Mouse (Mus musculus) forebrain, embryonic 14.5 days (tissue): ENCODE data around the gene Enpp6. TPM values are rescaled to one million over a fixed set of nuclear protein-coding genes. Genes with fewer than 3 reads are reported as not detected.

Source experiments
- ATAC-seq: fragments of 200-750 bp; cut with Nextera tagmentation; 2 replicates; pipeline ENCODE4 v1.8.0; 2017; ENCODE audit warnings: mild to moderate bottlenecking, moderate library complexity
- DNase-seq: peaks from one replicate; pipeline ENCODE4 v3.0.0-alpha.2; 2015; ENCODE audit warnings: low spot score
- H3K27ac ChIP-seq: fragments of 300-500 bp; sonication (generic); 2 replicates; pipeline ENCODE4 v1.5.1; 2014; ENCODE audit warnings: low read depth, mild to moderate bottlenecking, control low read depth, low read length, moderate library complexity
- H3K27me3 ChIP-seq: fragments of 300-500 bp; sonication (generic); replicated peaks from 2 replicates; pipeline ENCODE4 v1.6.1; 2014; ENCODE audit warnings: low read length, control low read depth, mixed read lengths; ENCODE audit not compliant: control insufficient read depth, insufficient read depth
- H3K36me3 ChIP-seq: fragments of 300-500 bp; sonication (generic); 2 replicates; pipeline ENCODE4 v1.6.1; 2014; ENCODE audit warnings: low read length, control low read depth; ENCODE audit not compliant: control insufficient read depth, insufficient read depth
- H3K4me1 ChIP-seq: fragments of 300-500 bp; sonication (generic); 2 replicates; pipeline ENCODE4 v1.6.1; 2014; ENCODE audit warnings: antibody characterized with exemption, low read length, control low read depth; ENCODE audit not compliant: control insufficient read depth, insufficient read depth
- H3K4me2 ChIP-seq: fragments of 300-500 bp; sonication (generic); 2 replicates; pipeline ENCODE4 v1.6.1; 2014; ENCODE audit warnings: mild to moderate bottlenecking, control low read depth, low read length
- H3K4me3 ChIP-seq: fragments of 300-500 bp; sonication (generic); 2 replicates; pipeline ENCODE4 v1.5.1; 2014; ENCODE audit warnings: low read depth, low read length, control low read depth
- H3K9ac ChIP-seq: fragments of 300-500 bp; sonication (generic); 2 replicates; pipeline ENCODE4 v1.6.1; 2014; ENCODE audit warnings: mild to moderate bottlenecking, low read length, control low read depth, moderate library complexity
- H3K9me3 ChIP-seq: fragments of 300-500 bp; sonication (generic); replicated peaks from 2 replicates; pipeline ENCODE4 v1.6.1; 2016; ENCODE audit warnings: low read length, control low read depth, mixed read lengths; ENCODE audit not compliant: control insufficient read depth
- WGBS: fragments of 180-500 bp; shearing (Covaris S2); extraction: QIAGEN DNeasy Blood & Tissue Kit; methylation state at CpG from one replicate; pipeline ENCODE4 v1.1.7; 2014; 5-methylcytosine and 5-hydroxymethylcytosine counted together
- polyA plus RNA-seq: library from polyadenylated mRNA; unstranded; fragments of >200 nt; fragmentation: Nextera tagmentation; extraction: Ambion mirVana; gene quantifications from 2 replicates; pipeline ENCODE4 v1.2.1, GENCODE M21; 2014

Gene Enpp6
- polyA plus RNA-seq, 1 experiment from 2014 or later = not detected

DNA sequence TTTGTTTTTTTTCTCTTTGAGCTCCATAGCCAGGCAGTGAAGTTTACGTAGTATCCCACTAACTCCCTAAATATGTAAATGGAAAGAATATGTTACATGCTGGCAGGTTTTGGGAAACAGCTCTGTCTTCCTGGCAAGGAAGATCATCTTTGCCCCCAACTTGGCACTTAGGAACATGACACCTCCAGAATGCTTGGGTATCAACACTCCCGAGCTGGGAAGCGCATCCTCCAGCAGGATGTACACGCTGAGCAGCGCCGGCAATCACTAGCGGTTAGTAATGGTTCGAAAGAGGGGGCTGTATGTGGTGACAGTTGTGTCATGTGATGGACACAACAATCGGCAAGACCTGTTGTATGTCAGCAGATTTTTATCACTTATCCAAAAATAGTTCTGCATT is 80.4 kb downstream of the Enpp6 start:
- Histone ChIP-seq H3K9me3 (no peaks in the 10 kb centered on the region), H3K4me3 (no peak overlapping the region), H3K27me3 (no peaks in the 10 kb centered on the region), H3K36me3 (no peaks in the 10 kb centered on the region), H3K9ac (no peak overlapping the region), H3K4me2 (no peak overlapping the region), H3K27ac (no peak overlapping the region), H3K4me1 (no peaks in the 10 kb centered on the region)
- ATAC-seq (no peak), DNase-seq (peak; percentile 42)
- WGBS = 90% methylated on average over 9 of the region's 9 CpGs

DNA sequence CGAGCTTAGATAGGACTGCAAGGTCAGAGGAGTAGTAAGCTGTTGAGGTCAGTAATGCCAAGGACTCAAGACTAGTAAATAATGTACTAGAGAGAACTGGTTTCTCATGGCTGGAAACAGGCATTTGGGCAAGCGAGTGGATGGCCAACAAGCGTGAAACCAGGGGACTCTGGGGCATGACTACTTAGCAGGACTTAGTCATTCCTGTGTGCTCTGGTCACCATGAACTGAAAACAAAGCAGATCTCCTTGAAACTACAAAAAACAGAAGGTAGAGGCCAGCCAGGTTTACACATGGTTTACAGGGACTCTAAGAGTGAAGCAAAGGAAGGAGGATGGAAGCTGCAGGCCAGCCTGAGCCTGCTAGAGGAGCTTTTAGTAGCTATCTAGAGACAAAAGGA is 82.9 kb downstream of the Enpp6 start:
- 85% methylated on average over 3 of the region's 3 CpGs for WGBS
- no peak for ATAC-seq
- no peaks in the 10 kb centered on the region for H3K4me1 ChIP-seq

DNA sequence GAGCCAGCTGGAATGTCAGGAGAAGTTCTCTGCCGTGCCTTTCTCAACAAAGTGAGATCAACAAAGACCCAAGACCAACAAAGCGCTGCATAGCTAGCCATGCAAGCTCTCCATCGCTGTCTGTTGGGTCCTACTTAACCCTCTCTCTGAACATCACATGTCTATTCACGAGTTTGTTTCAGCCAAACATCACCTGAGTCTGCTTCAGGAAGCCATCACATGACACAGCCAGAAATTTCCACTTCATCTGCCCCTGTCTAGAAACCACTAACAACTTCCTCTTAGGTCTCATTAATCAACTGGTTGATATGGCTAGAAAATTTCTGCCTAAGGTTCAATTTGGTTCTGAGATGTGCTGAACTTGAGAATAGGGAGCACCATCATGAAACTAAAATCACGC is 85.3 kb downstream of the Enpp6 start:
- DNase-seq (no peak), ATAC-seq (no peak)
- H3K36me3 ChIP-seq = no peaks in the 10 kb centered on the region
- no peak overlapping the region for H3K4me2 ChIP-seq
- H3K9me3 ChIP-seq = no peaks in the 10 kb centered on the region
- WGBS = 93% methylated on average over 5 of the region's 5 CpGs
- no peak overlapping the region for H3K9ac ChIP-seq
- no peaks in the 10 kb centered on the region for H3K27me3 ChIP-seq
- H3K4me3 ChIP-seq = no peak overlapping the region
- H3K4me1 ChIP-seq = no peaks in the 10 kb centered on the region
- H3K27ac ChIP-seq = no peak overlapping the region

More for the DNA sequence above, 82.9 kb downstream of the Enpp6 start:
- no peaks in the 10 kb centered on the region for H3K36me3 ChIP-seq
- H3K4me2 ChIP-seq = no peak overlapping the region
- H3K9ac ChIP-seq = no peak overlapping the region
- H3K4me3 ChIP-seq = no peak overlapping the region
- no peaks in the 10 kb centered on the region for H3K9me3 ChIP-seq
- H3K27me3 ChIP-seq = no peaks in the 10 kb centered on the region
- no peak overlapping the region for H3K27ac ChIP-seq
- no peak for DNase-seq

DNA sequence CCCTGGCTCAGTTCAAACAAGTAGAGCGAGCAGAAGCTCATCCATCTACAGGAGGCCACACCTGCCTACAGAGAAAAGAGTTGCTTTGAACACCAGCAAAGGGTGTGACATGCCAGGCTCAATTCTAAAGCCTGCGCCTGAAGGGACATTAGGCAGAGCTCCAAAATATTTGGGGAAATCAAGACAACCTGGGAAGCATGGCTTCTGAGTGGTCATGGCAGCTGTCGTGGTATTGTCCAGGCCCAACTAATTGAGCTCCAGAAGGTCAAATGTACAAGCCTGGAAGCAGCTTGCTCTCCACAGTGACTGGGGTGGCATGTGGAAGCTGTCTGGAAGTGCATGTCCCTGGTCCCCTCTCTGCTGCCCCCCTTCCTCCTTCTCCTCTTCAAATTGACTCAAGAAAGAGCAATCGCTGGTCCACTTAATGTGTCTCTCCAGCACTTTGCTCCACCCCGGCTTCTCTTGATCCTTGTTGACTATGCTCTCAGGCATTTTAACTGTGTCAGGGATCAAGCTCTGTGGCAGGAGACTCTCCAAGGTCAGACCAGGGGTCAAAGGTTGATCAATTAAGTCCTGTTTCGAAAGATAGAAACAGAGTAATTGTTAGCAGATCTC is 89.4 kb downstream of the Enpp6 start:
- Histone ChIP-seq H3K4me2 (no peak overlapping the region), H3K9me3 (no peaks in the 10 kb centered on the region), H3K27ac (no peak overlapping the region), H3K4me1 (no peaks in the 10 kb centered on the region), H3K4me3 (no peak overlapping the region), H3K27me3 (no peaks in the 10 kb centered on the region), H3K9ac (no peak overlapping the region), H3K36me3 (no peaks in the 10 kb centered on the region)
- 88% methylated on average over 6 of the region's 6 CpGs for WGBS
- DNase-seq (no peak), ATAC-seq (no peak)

DNA sequence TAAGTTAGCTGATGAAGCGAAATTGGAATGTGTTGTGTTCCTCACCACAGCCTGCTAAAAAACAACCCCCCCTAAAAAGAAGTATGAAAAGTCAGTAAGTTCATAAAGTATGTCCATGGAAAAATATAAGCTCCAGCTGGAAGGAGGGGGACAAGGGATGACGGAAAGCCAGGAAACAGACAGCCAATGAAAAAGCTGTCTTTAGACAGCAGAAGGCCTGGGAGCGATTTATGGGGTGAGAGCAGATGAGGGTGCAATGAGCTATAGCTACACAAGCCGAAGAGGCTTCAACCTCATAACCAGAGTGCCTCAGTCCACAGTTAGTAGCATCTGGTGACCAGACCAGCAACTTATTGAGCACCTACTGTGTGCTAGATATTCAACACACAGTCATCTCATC is 93.3 kb downstream of the Enpp6 start:
- 93% methylated on average over 4 of the region's 4 CpGs for WGBS
- Histone ChIP-seq H3K4me2 (no peak overlapping the region), H3K27me3 (no peaks in the 10 kb centered on the region), H3K4me1 (no peaks in the 10 kb centered on the region), H3K4me3 (no peak overlapping the region), H3K9ac (no peak overlapping the region), H3K9me3 (no peaks in the 10 kb centered on the region), H3K27ac (no peak overlapping the region), H3K36me3 (no peaks in the 10 kb centered on the region)
- ATAC-seq (no peak), DNase-seq (no peak)

DNA sequence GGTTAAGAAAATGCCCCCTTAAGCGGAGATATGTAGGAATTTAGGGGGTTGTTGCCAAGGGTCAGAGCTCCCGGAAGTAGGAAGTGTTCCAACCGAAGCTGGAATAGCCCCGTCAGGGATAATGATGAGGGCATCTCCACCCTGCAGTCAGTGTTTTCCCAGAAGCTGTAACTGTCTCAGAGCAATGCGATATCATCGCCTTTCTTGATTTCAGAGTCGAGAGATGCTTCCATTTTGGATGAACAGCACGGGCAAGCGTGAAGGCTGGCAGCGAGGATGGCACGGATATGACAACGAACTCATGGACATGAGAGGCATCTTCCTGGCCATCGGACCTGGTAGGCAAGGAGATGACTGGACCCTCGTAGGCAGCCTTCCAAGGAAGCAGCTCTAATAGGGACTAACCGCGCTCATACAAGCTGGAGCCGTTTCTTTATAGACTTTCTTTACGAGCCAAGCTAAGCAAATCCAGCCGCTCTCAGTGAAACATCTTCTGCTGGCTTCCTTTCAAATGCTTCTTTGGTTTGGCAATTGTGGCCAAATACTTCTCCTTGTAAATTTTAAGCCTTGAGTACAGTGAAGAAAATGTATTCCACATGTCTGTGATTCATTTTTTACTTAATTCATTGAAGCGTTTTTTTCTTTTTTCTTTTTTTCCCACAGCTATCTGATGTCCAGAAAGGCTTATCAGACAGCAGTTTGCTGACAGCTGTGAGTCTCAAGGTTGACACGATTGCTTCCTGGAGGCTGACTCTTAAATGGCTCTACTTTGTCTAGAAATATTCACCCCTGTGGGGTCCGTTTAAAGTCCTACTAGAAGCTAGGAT is 95.7 kb downstream of the Enpp6 start:
- WGBS = 87% methylated on average over 22 of the region's 22 CpGs
- Histone ChIP-seq H3K4me1 (no peaks in the 10 kb centered on the region), H3K27me3 (no peaks in the 10 kb centered on the region), H3K4me2 (no peak overlapping the region), H3K4me3 (no peak overlapping the region), H3K27ac (no peak overlapping the region), H3K36me3 (no peaks in the 10 kb centered on the region), H3K9me3 (no peaks in the 10 kb centered on the region), H3K9ac (no peak overlapping the region)
- no peak for ATAC-seq
- DNase-seq = peak; percentile 22

DNA sequence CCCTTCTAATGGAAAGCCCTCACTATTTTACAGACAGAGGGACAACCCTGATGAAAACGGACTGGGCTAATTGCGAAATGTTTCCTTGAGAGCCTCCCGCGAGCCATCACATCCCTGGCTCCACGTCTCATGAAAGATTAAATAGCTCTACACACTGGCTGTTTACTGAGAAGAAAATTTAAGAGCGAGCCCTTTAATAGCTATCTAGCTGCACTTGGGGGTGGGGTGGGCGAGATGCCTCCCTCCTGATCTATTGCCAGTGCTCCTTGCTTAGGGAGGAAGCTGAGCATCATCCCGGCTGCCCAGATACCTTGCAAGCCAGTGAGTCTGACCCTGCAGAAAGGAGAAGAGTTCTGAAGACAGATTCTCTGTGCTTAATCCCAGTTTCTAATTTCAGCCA is 103.3 kb downstream of the Enpp6 start:
- DNase-seq = no peak
- Histone ChIP-seq H3K9me3 (no peaks in the 10 kb centered on the region), H3K27ac (no peak overlapping the region), H3K9ac (no peak overlapping the region), H3K36me3 (no peaks in the 10 kb centered on the region), H3K27me3 (no peaks in the 10 kb centered on the region), H3K4me3 (no peak overlapping the region), H3K4me1 (no peaks in the 10 kb centered on the region), H3K4me2 (no peak overlapping the region)
- no peak for ATAC-seq
- WGBS = 70% methylated on average over 8 of the region's 8 CpGs

DNA sequence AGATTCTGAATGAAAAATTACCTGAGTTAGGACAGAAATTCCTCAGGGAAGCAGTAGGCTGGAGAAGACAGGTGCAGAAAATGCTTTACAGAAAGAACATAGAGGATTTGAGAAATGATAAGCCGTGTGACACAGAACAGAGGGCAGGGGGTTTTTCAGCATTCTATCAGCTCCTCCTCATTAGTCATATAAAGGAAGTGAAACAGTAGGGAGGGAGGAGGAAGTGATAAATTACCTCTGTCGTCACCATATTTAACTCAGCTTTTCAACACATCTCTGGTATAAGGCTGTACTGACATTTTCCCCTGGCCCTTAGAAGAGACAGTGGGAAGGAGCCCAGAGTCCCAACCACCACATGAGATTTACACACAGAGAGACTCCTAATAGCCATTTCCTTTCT is 118.9 kb downstream of the Enpp6 start:
- no peak overlapping the region for H3K4me2 ChIP-seq
- H3K27ac ChIP-seq = no peak overlapping the region
- ATAC-seq (no peak), DNase-seq (no peak)
- WGBS = 79% methylated on average over 2 of the region's 2 CpGs
- no peak overlapping the region for H3K9ac ChIP-seq
- H3K9me3 ChIP-seq = no peaks in the 10 kb centered on the region
- H3K27me3 ChIP-seq = no peaks in the 10 kb centered on the region
- no peaks in the 10 kb centered on the region for H3K4me1 ChIP-seq
- H3K4me3 ChIP-seq = no peak overlapping the region
- H3K36me3 ChIP-seq = no peaks in the 10 kb centered on the region

DNA sequence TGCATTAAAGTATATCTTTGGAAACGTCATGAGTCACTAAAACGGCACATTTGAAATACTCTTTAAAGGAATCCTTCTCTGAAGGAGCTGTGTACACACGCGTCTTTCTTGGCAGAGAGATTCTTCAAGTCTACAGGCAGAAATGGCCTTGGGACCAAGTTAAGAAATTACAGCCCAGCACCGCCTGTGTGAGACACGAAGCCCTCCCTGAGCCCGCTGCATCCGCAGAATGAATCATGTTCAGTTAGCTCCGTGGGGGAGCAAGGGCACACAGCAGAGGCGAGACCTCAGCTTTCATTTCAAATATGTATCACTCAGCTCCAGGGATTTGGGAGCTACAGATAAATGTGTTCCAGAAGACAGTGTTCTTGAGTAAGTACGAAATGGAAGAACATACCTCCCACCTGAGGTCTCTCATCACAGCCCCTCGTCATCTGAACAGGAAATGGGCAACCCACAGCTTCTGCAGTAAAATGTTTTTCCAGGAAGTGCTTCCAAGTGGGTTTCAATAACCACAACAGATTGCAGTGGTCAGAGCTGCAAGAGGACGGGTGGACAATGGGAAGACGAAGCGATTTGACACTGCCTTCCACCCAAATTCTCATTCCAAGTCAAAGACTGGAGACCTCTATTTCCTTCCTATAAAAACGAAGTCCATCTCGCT is 127.6 kb downstream of the Enpp6 start:
- WGBS = 89% methylated on average over 17 of the region's 17 CpGs
- DNase-seq (no peak), ATAC-seq (no peak)
- no peaks in the 10 kb centered on the region for H3K36me3 ChIP-seq
- no peak overlapping the region for H3K4me3 ChIP-seq
- H3K9me3 ChIP-seq = no peaks in the 10 kb centered on the region
- no peak overlapping the region for H3K27ac ChIP-seq
- no peaks in the 10 kb centered on the region for H3K27me3 ChIP-seq
- H3K4me2 ChIP-seq = no peak overlapping the region
- no peak overlapping the region for H3K9ac ChIP-seq
- no peaks in the 10 kb centered on the region for H3K4me1 ChIP-seq
